Mouse (Mus musculus): ENCODE measurements around the gene Tut4. TPM values are rescaled to one million over a fixed set of nuclear protein-coding genes. Genes with fewer than 3 reads are reported as not detected.

Tut4 gene
- total RNA-seq, 2 experiments from 2014 or later: 28.1 to 30.3 TPM

DNA sequence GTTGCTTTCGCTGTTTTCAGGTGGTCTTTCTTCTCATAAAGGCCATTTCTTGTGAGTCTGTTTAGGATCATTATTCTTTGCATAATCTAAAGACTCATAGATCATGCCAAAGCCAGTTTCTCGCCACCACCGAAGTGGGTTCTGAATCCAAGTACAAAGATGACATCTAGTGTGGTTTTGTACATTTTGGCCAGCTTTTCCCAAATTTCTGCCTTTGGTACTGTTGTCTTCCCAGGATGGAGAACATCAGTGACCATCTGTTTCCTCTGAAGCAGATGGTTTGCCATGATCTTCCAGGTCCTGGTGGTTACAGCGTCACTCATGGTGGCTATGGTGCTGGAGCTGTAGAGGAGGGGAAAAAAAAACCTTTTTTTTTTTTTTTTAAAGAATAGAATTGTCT, 25.0 kb downstream of the Tut4 start:
- DNase-seq (ENCODE audit: low spot score in 2 of 2): peak; percentile 9 to 64

GRCm38 (mm10) chr4:108503023-108503422, 43.8 kb downstream of the Tut4 start:
- no peak for DNase-seq (ENCODE audit: low spot score in 2 of 2)

- DNase-seq (ENCODE audit: low spot score in 2 of 2): no peak
These were observed 80.5 kb downstream of the Tut4 start for GRCm38 (mm10) chr4:108539701-108540100.

DNA sequence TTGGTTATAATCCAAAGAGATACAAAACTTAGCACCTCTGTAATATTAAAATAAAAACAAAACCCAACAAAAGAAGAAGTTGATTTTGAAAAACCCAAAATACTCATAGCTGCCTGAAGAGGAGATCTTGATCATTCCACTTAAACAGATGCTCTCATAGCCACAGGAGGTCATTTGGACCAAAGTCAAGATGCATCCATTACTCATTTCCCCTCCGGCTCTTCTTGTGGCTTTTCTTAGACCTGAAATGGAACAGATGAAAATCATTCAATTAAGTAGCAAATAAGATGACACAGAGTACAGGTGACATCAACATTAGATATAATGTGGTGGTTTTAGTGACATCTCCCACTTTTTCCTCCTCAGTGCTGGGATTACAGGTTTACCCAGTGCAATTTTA, 105.8 kb downstream of the Tut4 start:
- DNase-seq (ENCODE audit: low spot score in 2 of 2): no peak

- DNase-seq (ENCODE audit: low spot score in 2 of 2): no peak
These were observed 113.4 kb downstream of the Tut4 start for GRCm38 (mm10) chr4:108572644-108573043.

GRCm38 (mm10) chr4:108578840-108579742, 119.9 kb downstream of the Tut4 start, which contains the start of the genes Prpf38a and Orc1:
TSS of gene Prpf38a (minus strand) at chr4:108579336.
TSS of gene Orc1 (plus strand) at chr4:108579423.
- DNase-seq (ENCODE audit: low spot score in 2 of 2): peak; percentile 96 to 98

- DNase-seq (ENCODE audit: low spot score in 2 of 2): no peak
These were observed 120.7 kb downstream of the Tut4 start for GRCm38 (mm10) chr4:108579743-108580411.

GRCm38 (mm10) chr4:108593376-108593775, 134.2 kb downstream of the Tut4 start:
- DNase-seq (ENCODE audit: low spot score in 2 of 2): peak; percentile 28 to 69

GRCm38 (mm10) chr4:108595785-108596184, 136.6 kb downstream of the Tut4 start:
- DNase-seq (ENCODE audit: low spot score in 2 of 2): no peak

DNA sequence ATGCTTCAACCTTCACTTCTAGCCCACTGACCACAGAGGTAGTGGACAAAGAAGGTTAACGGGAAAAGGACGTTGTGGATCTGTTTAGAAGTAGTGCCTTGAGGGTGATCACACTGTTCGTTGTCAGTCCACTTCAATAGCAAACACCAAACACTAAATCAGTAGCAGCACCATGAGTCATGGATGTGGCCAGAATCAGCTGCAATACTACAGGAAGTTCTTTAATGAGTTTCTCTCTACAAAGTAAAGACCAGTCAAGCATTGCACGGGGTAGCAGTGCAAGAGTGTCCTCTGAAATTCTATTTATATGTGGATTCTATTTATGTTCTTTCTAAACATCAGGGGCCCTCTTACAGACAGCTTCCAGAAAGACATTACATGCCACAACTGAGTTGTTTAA, 139.1 kb downstream of the Tut4 start:
- no peak for DNase-seq (ENCODE audit: low spot score in 2 of 2)

DNA sequence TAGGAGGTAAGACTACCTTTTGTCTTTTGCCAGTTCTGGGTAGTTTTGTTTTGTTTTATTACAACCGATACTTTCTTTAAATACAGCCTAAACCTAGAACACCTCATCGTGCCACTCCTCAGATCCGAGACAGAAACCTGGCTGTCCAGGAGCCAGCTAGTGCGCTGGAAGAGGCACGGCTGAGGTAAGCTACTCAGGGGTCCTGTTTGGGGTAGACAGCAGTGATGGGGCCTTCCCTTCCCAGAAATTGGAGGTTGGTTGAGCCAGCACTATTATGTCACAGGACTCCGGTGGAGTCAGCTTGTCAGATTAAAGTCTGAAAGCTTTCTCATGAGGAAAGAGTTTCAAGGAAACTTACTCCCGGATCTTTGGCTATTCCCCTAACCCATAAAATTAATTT, 142.6 kb downstream of the Tut4 start:
- no peak for DNase-seq (ENCODE audit: low spot score in 2 of 2)

DNA sequence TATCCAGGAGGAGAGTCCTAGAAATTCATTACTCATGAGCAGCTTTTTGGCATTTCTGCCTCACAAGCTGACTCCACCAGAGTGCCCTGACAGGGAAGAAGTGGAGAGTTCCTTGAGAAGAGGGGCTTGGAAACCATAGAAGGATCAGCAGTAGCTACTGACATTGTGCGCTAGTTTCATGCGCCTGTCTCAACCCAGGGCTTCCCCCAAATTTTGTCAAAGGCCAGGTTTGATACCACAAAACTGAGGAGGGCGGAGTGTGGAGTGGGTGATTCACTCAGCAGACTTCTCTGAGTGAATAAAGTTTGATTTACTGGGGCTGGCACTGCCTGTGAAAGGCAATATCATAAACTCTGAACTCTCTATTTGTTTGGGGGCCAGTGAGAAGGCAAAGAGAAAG, 149.4 kb downstream of the Tut4 start:
- no peak for DNase-seq (ENCODE audit: low spot score in 2 of 2)

Other genes with a start within 250 kb of the Tut4 start
- gene Zyg11a, start 241.4 kb upstream of the Tut4 start, total RNA-seq (2021): not detected
- 10 to 100 TPM; 93.4 to 97.0 TPM for gene Zyg11b, start 158.3 kb upstream of the Tut4 start, total RNA-seq (2021)
- 10 to 100 TPM; 27.9 to 29.4 TPM for gene Coa7, start 131.3 kb upstream of the Tut4 start, total RNA-seq (2021)
- gene Shisal2a, start 76.1 kb upstream of the Tut4 start, total RNA-seq (2021): not detected
- gene Gpx7, start 52.5 kb upstream of the Tut4 start, total RNA-seq (2021): 1 to 10 TPM; 3.1 to 4.7 TPM
- 10 to 100 TPM; 25.7 to 27.7 TPM for gene Prpf38a, start 119.9 kb downstream of the Tut4 start, total RNA-seq (2021)
- under 1 TPM in 1 of 2 experiments, not detected in 1; 0.13 TPM for gene Orc1, start 120.0 kb downstream of the Tut4 start, total RNA-seq (2021)
- gene Cc2d1b, start 160.5 kb downstream of the Tut4 start, total RNA-seq (2021): 10 to 100 TPM; 26.5 to 26.9 TPM

Data from layer of hippocampus, adult 18-20 months (tissue).